Mouse (Mus musculus): ENCODE data around the gene Utp11. TPM values are rescaled to one million over a fixed set of nuclear protein-coding genes. Genes with fewer than 3 reads are reported as not detected.

Gene Utp11
- 65.4 and 72.5 TPM in 2 replicates for polyA plus RNA-seq (2015; fragmentation: Nextera tagmentation; extraction: Ambion mirVana)

- H3K27me3 ChIP-seq (ENCODE audit: insufficient read depth, low read length): no peaks in the 10 kb centered on the region
- H3K4me2 ChIP-seq (replicated peaks; ENCODE audit: low read depth, low read length): peak within 1 kb of the TSS; percentile 66
- peak within 1 kb of the TSS; percentile 85 for H3K4me3 ChIP-seq (ENCODE audit: low read length)
- peaks cover 29% of the 10 kb centered on the region for H3K4me1 ChIP-seq (ENCODE audit: insufficient read depth, low read length)
- peak within 1 kb of the TSS; percentile 87 for H3K9ac ChIP-seq (replicated peaks; ENCODE audit: low read length)
- ATAC-seq (ENCODE audit: low FRiP score, low TSS enrichment): peak; percentile 95
- H3K27ac ChIP-seq (ENCODE audit: low read length): peak within 1 kb of the TSS; percentile 69
- no peaks in the 10 kb centered on the region for H3K9me3 ChIP-seq (ENCODE audit: low read length)
- under 1% methylated on average over 43 of the region's 43 CpGs for WGBS
- no peaks in the 10 kb centered on the region for H3K36me3 ChIP-seq (ENCODE audit: insufficient read depth, low read length)
Observed at GRCm38 (mm10) chr4:124693135-124693894, at the start of gene Utp11. TSS of gene Utp11 (minus strand) at chr4:124693600.

GRCm38 (mm10) chr4:124742839-124743238, 49.4 kb upstream of the Utp11 start:
- Histone ChIP-seq H3K4me2 (replicated peaks; ENCODE audit: low read depth, low read length) (no peak overlapping the region), H3K4me1 (ENCODE audit: insufficient read depth, low read length) (peaks cover 10% of the 10 kb centered on the region; the same call in 1 of the 2 replicates), H3K27ac (ENCODE audit: low read length) (no peak overlapping the region), H3K27me3 (ENCODE audit: insufficient read depth, low read length) (no peaks in the 10 kb centered on the region), H3K9me3 (ENCODE audit: low read length) (no peaks in the 10 kb centered on the region), H3K9ac (replicated peaks; ENCODE audit: low read length) (no peak overlapping the region), H3K36me3 (ENCODE audit: insufficient read depth, low read length) (no peaks in the 10 kb centered on the region), H3K4me3 (ENCODE audit: low read length) (no peak overlapping the region)
- 82% methylated on average over 11 of the region's 11 CpGs for WGBS
- ATAC-seq (ENCODE audit: low FRiP score, low TSS enrichment): no peak

GRCm38 (mm10) chr4:124741376-124742343, 48.3 kb upstream of the Utp11 start, which contains the start of gene Inpp5b:
TSS of gene Inpp5b (plus strand) at chr4:124741850.
- ATAC-seq (ENCODE audit: low FRiP score, low TSS enrichment): peak; percentile 90
- Histone ChIP-seq H3K4me2 (replicated peaks; ENCODE audit: low read depth, low read length) (peak within 1 kb of the TSS; percentile 75), H3K27ac (ENCODE audit: low read length) (0 out of 2 replicates have a peak within 1 kb of the TSS, but pooled peaks have one; percentile 29), H3K4me3 (ENCODE audit: low read length) (peak within 1 kb of the TSS; percentile 74), H3K9me3 (ENCODE audit: low read length) (no peaks in the 10 kb centered on the region), H3K36me3 (ENCODE audit: insufficient read depth, low read length) (no peaks in the 10 kb centered on the region), H3K9ac (replicated peaks; ENCODE audit: low read length) (peak within 1 kb of the TSS; percentile 72), H3K27me3 (ENCODE audit: insufficient read depth, low read length) (no peaks in the 10 kb centered on the region), H3K4me1 (ENCODE audit: insufficient read depth, low read length) (peaks cover 10% of the 10 kb centered on the region; the same call in 1 of the 2 replicates)
- WGBS: 13% methylated on average over 25 of the region's 25 CpGs

- Histone ChIP-seq H3K27ac (ENCODE audit: low read length) (no peak overlapping the region), H3K9ac (replicated peaks; ENCODE audit: low read length) (no peak overlapping the region), H3K36me3 (ENCODE audit: insufficient read depth, low read length) (no peaks in the 10 kb centered on the region), H3K9me3 (ENCODE audit: low read length) (no peaks in the 10 kb centered on the region), H3K27me3 (ENCODE audit: insufficient read depth, low read length) (no peaks in the 10 kb centered on the region), H3K4me2 (replicated peaks; ENCODE audit: low read depth, low read length) (no peak overlapping the region), H3K4me1 (ENCODE audit: insufficient read depth, low read length) (peaks cover 10% of the 10 kb centered on the region; the same call in 1 of the 2 replicates), H3K4me3 (ENCODE audit: low read length) (no peak overlapping the region)
- 56% methylated on average over 1 of the region's 1 CpGs for WGBS
- no peak for ATAC-seq (ENCODE audit: low FRiP score, low TSS enrichment)
Observed at GRCm38 (mm10) chr4:124738783-124739182, 45.4 kb upstream of the Utp11 start.

- peaks cover 10% of the 10 kb centered on the region; the same call in 1 of the 2 replicates for H3K4me1 ChIP-seq (ENCODE audit: insufficient read depth, low read length)
- H3K4me2 ChIP-seq (replicated peaks; ENCODE audit: low read depth, low read length): no peak overlapping the region
- H3K27ac ChIP-seq (ENCODE audit: low read length): no peak overlapping the region
- no peaks in the 10 kb centered on the region for H3K9me3 ChIP-seq (ENCODE audit: low read length)
- H3K9ac ChIP-seq (replicated peaks; ENCODE audit: low read length): no peak overlapping the region
- no peak for ATAC-seq (ENCODE audit: low FRiP score, low TSS enrichment)
- H3K4me3 ChIP-seq (ENCODE audit: low read length): no peak overlapping the region
- peaks cover 8% of the 10 kb centered on the region for H3K36me3 ChIP-seq (ENCODE audit: insufficient read depth, low read length)
- WGBS: 56% methylated on average over 4 of the region's 4 CpGs
- H3K27me3 ChIP-seq (ENCODE audit: insufficient read depth, low read length): no peaks in the 10 kb centered on the region
Observed at GRCm38 (mm10) chr4:124738013-124738412, 44.6 kb upstream of the Utp11 start.

GRCm38 (mm10) chr4:124737486-124737885, 44.1 kb upstream of the Utp11 start:
- Histone ChIP-seq H3K9me3 (ENCODE audit: low read length) (no peaks in the 10 kb centered on the region), H3K36me3 (ENCODE audit: insufficient read depth, low read length) (peaks cover 13% of the 10 kb centered on the region), H3K27me3 (ENCODE audit: insufficient read depth, low read length) (no peaks in the 10 kb centered on the region), H3K27ac (ENCODE audit: low read length) (no peak overlapping the region), H3K4me3 (ENCODE audit: low read length) (no peak overlapping the region), H3K4me1 (ENCODE audit: insufficient read depth, low read length) (peaks cover 10% of the 10 kb centered on the region; the same call in 1 of the 2 replicates), H3K4me2 (replicated peaks; ENCODE audit: low read depth, low read length) (no peak overlapping the region), H3K9ac (replicated peaks; ENCODE audit: low read length) (no peak overlapping the region)
- WGBS: 63% methylated on average over 5 of the region's 5 CpGs
- no peak for ATAC-seq (ENCODE audit: low FRiP score, low TSS enrichment)

GRCm38 (mm10) chr4:124736952-124737351, 43.6 kb upstream of the Utp11 start:
- peaks cover 17% of the 10 kb centered on the region for H3K36me3 ChIP-seq (ENCODE audit: insufficient read depth, low read length)
- no peaks in the 10 kb centered on the region for H3K27me3 ChIP-seq (ENCODE audit: insufficient read depth, low read length)
- no peak overlapping the region for H3K4me3 ChIP-seq (ENCODE audit: low read length)
- H3K4me1 ChIP-seq (ENCODE audit: insufficient read depth, low read length): peaks cover 4% of the 10 kb centered on the region; the same call in 1 of the 2 replicates
- no peak overlapping the region for H3K9ac ChIP-seq (replicated peaks; ENCODE audit: low read length)
- WGBS: 58% methylated on average over 2 of the region's 2 CpGs
- ATAC-seq (ENCODE audit: low FRiP score, low TSS enrichment): no peak
- no peaks in the 10 kb centered on the region for H3K9me3 ChIP-seq (ENCODE audit: low read length)
- no peak overlapping the region for H3K4me2 ChIP-seq (replicated peaks; ENCODE audit: low read depth, low read length)
- no peak overlapping the region for H3K27ac ChIP-seq (ENCODE audit: low read length)

GRCm38 (mm10) chr4:124726121-124726520, 32.7 kb upstream of the Utp11 start:
- H3K4me3 ChIP-seq (ENCODE audit: low read length): no peak overlapping the region
- no peak overlapping the region for H3K4me2 ChIP-seq (replicated peaks; ENCODE audit: low read depth, low read length)
- no peaks in the 10 kb centered on the region for H3K27me3 ChIP-seq (ENCODE audit: insufficient read depth, low read length)
- H3K36me3 ChIP-seq (ENCODE audit: insufficient read depth, low read length): peaks cover 89% of the 10 kb centered on the region
- ATAC-seq (ENCODE audit: low FRiP score, low TSS enrichment): no peak
- H3K27ac ChIP-seq (ENCODE audit: low read length): no peak overlapping the region
- WGBS: 84% methylated on average over 6 of the region's 6 CpGs
- H3K4me1 ChIP-seq (ENCODE audit: insufficient read depth, low read length): no peaks in the 10 kb centered on the region
- H3K9ac ChIP-seq (replicated peaks; ENCODE audit: low read length): no peak overlapping the region
- H3K9me3 ChIP-seq (ENCODE audit: low read length): no peaks in the 10 kb centered on the region

- Histone ChIP-seq H3K4me2 (replicated peaks; ENCODE audit: low read depth, low read length) (no peak overlapping the region), H3K9me3 (ENCODE audit: low read length) (no peaks in the 10 kb centered on the region), H3K9ac (replicated peaks; ENCODE audit: low read length) (no peak overlapping the region), H3K27me3 (ENCODE audit: insufficient read depth, low read length) (no peaks in the 10 kb centered on the region), H3K27ac (ENCODE audit: low read length) (no peak overlapping the region), H3K4me3 (ENCODE audit: low read length) (no peak overlapping the region), H3K4me1 (ENCODE audit: insufficient read depth, low read length) (peaks cover 6% of the 10 kb centered on the region), H3K36me3 (ENCODE audit: insufficient read depth, low read length) (peaks cover 63% of the 10 kb centered on the region)
- ATAC-seq (ENCODE audit: low FRiP score, low TSS enrichment): no peak
- 94% methylated on average over 4 of the region's 4 CpGs for WGBS
Observed at GRCm38 (mm10) chr4:124719101-124719500, 25.7 kb upstream of the Utp11 start.
